Mouse (Mus musculus) erythroblast, embryonic 14.5 days (primary cell): Measurements from ENCODE around the gene Gm1673. TPM values are rescaled to one million over a fixed set of nuclear protein-coding genes. Genes with fewer than 3 reads are reported as not detected.
"Not testable (repeated sequence)": the region's sequence is repeated elsewhere in the genome, so short reads cannot be mapped to it uniquely, and the experiment has no call there.

Source experiments
- H3K27me3 ChIP-seq: 2 replicates; pipeline ENCODE4 v1.6.1; 2012; ENCODE audit warnings: inconsistent platforms; ENCODE audit not compliant: control insufficient read depth
- H3K36me3 ChIP-seq: 2 replicates; pipeline ENCODE4 v1.6.1; 2012; ENCODE audit warnings: mild to moderate bottlenecking, inconsistent platforms; ENCODE audit not compliant: control insufficient read depth
- H3K4me1 ChIP-seq: 2 replicates; pipeline ENCODE4 v1.6.1; 2012; ENCODE audit warnings: inconsistent platforms; ENCODE audit not compliant: control insufficient read depth
- H3K4me3 ChIP-seq: replicated peaks from 2 replicates; pipeline ENCODE3; 2012; ENCODE audit warnings: moderate library complexity, mild to moderate bottlenecking, inconsistent platforms
- H3K9me3 ChIP-seq: 2 replicates; pipeline ENCODE4 v1.6.1; 2012; ENCODE audit warnings: low read length, inconsistent platforms, mixed read lengths; ENCODE audit not compliant: control insufficient read depth
- GATA1 ChIP-seq: IDR thresholded peaks from 2 replicates; pipeline ENCODE4 v1.6.1; 2012; ENCODE audit warnings: low read length, inconsistent platforms, mixed read lengths
- TAL1 ChIP-seq: IDR thresholded peaks from 3 replicates; pipeline ENCODE4 v1.6.1; 2012; ENCODE audit warnings: low read length, inconsistent platforms, mixed read lengths
- polyA plus RNA-seq: library from polyadenylated mRNA; stranded (reverse); fragments of >175 nt; gene quantifications from 2 replicates; pipeline ENCODE4 v1.2.3, GENCODE M21; 2012

Gene Gm1673
- 0.15 TPM in 1 of 2 replicates, not detected in the other for polyA plus RNA-seq

- Histone ChIP-seq H3K36me3 (no peaks in the 10 kb centered on the region), H3K9me3 (no peaks in the 10 kb centered on the region), H3K4me1 (peaks cover 6% of the 10 kb centered on the region), H3K27me3 (peaks cover 51% of the 10 kb centered on the region), H3K4me3 (peak within 1 kb of the TSS; percentile 52)
- TF ChIP-seq TAL1, result no peak
- TF ChIP-seq GATA1, result no peak
These were observed at the start of gene Gm1673 for GRCm38 (mm10) chr5:33983309-33984121. Gm1673 (plus strand) TSS chr5:33983433.

GRCm38 (mm10) chr5:33934081-33934480 is 49.2 kb upstream of the Gm1673 start:
- TF ChIP-seq TAL1 (no peak), GATA1 (no peak)
- Histone ChIP-seq H3K4me3 (peak overlapping the region; percentile 79), H3K27me3 (no peaks in the 10 kb centered on the region), H3K4me1 (peaks cover 53% of the 10 kb centered on the region), H3K9me3 (peaks cover 8% of the 10 kb centered on the region), H3K36me3 (peaks cover 41% of the 10 kb centered on the region)

GRCm38 (mm10) chr5:33934877-33935276 is 48.4 kb upstream of the Gm1673 start:
- H3K36me3 ChIP-seq, result peaks cover 39% of the 10 kb centered on the region
- H3K4me3 ChIP-seq, result peak overlapping the region; percentile 79
- H3K27me3 ChIP-seq, result no peaks in the 10 kb centered on the region
- TF ChIP-seq TAL1 (no peak), GATA1 (no peak)
- H3K4me1 ChIP-seq, result peaks cover 51% of the 10 kb centered on the region
- peaks cover 15% of the 10 kb centered on the region for H3K9me3 ChIP-seq

GRCm38 (mm10) chr5:33935700-33936111 is 47.5 kb upstream of the Gm1673 start:
- H3K27me3 ChIP-seq, result no peaks in the 10 kb centered on the region; the same call in 1 of the 2 replicates
- peaks cover 50% of the 10 kb centered on the region for H3K4me1 ChIP-seq
- peak overlapping the region; percentile 79 for H3K4me3 ChIP-seq
- no peak for TF ChIP-seq GATA1
- no peak for TF ChIP-seq TAL1
- H3K36me3 ChIP-seq, result peaks cover 37% of the 10 kb centered on the region
- peaks cover 20% of the 10 kb centered on the region for H3K9me3 ChIP-seq

- H3K4me3 ChIP-seq, result peak within 1 kb of the TSS; percentile 79
- peaks cover 35% of the 10 kb centered on the region for H3K36me3 ChIP-seq
- no peak for TF ChIP-seq TAL1
- no peak for TF ChIP-seq GATA1
- peaks cover 20% of the 10 kb centered on the region for H3K9me3 ChIP-seq
- no peaks in the 10 kb centered on the region; the same call in 1 of the 2 replicates for H3K27me3 ChIP-seq
- H3K4me1 ChIP-seq, result peaks cover 50% of the 10 kb centered on the region
These were observed 47.0 kb upstream of the Gm1673 start, which contains the start of gene Nelfa for GRCm38 (mm10) chr5:33936120-33936707. Nelfa (minus strand) TSS chr5:33936413.

GRCm38 (mm10) chr5:33937230-33937629 is 46.0 kb upstream of the Gm1673 start:
- Histone ChIP-seq H3K4me3 (peak overlapping the region; percentile 79), H3K4me1 (peaks cover 46% of the 10 kb centered on the region), H3K27me3 (no peaks in the 10 kb centered on the region; the same call in 1 of the 2 replicates), H3K9me3 (peaks cover 28% of the 10 kb centered on the region), H3K36me3 (peaks cover 25% of the 10 kb centered on the region)
- no peak for TF ChIP-seq GATA1
- no peak for TF ChIP-seq TAL1

GRCm38 (mm10) chr5:33938448-33938847 is 44.8 kb upstream of the Gm1673 start:
- TF ChIP-seq TAL1 (no peak), GATA1 (no peak)
- Histone ChIP-seq H3K4me1 (peaks cover 37% of the 10 kb centered on the region), H3K27me3 (no peaks in the 10 kb centered on the region; the same call in 1 of the 2 replicates), H3K4me3 (no peak overlapping the region), H3K9me3 (peaks cover 32% of the 10 kb centered on the region), H3K36me3 (peaks cover 21% of the 10 kb centered on the region)

GRCm38 (mm10) chr5:33947035-33947434 is 36.2 kb upstream of the Gm1673 start:
- H3K4me3 ChIP-seq, H3K4me1 ChIP-seq, H3K36me3 ChIP-seq, H3K27me3 ChIP-seq: not testable (repeated sequence)
- H3K9me3 ChIP-seq, result peaks cover 30% of the 10 kb centered on the region

GRCm38 (mm10) chr5:33948314-33948713 is 34.9 kb upstream of the Gm1673 start:
- Histone ChIP-seq H3K9me3 (peaks cover 31% of the 10 kb centered on the region), H3K4me3 (no peak overlapping the region), H3K36me3 (no peaks in the 10 kb centered on the region), H3K27me3 (no peaks in the 10 kb centered on the region), H3K4me1 (no peaks in the 10 kb centered on the region)
- no peak for TF ChIP-seq TAL1
- TF ChIP-seq GATA1, result no peak
